Mouse (Mus musculus): ENCODE data around the gene Abce1. TPM values are rescaled to one million over a fixed set of nuclear protein-coding genes. Genes with fewer than 3 reads are reported as not detected.

Gene Abce1
- 150 and 160 TPM in 2 replicates for polyA plus RNA-seq (2014; fragmentation: Nextera tagmentation; extraction: Ambion mirVana)

DNA sequence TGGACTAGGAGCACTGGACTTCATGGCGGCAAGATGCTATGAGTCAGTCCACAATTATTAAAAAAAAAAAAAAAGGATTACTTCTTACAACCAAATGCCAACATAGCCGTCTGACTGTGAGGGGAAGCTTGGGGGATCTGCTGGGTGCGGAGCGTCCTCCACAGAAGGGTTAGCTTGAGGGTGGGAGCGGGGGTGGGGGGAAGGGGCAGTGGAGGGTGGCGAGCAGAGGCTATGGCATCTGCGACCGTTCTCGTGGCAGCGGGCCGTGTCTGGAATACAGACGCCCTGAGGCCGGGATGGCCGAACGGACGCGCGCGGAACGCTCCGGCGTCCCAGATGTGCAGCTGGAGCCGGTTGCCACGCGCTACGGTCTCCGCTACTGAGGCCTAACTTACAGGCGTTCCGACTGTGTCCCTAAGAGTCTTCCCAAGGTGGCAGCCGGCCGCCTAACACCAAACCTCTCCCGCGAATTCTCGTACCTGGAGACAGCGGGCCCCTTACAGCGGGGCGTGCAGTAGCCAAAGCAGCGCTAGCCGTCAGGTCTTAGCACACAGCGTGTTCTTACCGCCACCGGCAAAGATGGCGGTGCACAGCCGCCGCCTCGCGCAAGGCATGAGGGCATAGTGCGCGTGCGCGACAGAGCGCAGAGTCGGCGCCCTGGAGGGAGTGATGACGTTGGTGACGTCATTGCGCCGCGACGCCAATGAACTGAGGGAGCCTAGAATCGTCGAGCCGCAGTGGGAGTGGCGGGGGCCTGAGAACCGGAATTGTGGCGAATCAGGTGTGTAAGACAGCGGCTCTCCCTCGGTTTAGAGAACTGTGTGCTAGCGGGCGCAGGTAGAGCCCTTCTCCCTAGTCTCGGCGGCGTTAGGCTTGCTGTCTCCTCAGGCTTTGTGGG, at the start of gene Abce1, which contains the start of gene Anapc10:
Gene Abce1 (minus strand): TSS at position 677 of the 898 bp plus-strand sequence.
Gene Anapc10 (plus strand): TSS at position 757 of the 898 bp plus-strand sequence.
- Histone ChIP-seq H3K4me2 (ENCODE audit: low read depth, low read length) (peak within 1 kb of the TSS; percentile 43), H3K27ac (replicated peaks; ENCODE audit: low read depth, low read length) (peak within 1 kb of the TSS; percentile 76), H3K36me3 (replicated peaks; ENCODE audit: control insufficient read depth, insufficient read depth, low read depth, low read length) (0 out of 2 replicates have a peak, but pooled peaks cover 2% of the 10 kb centered on the region), H3K4me3 (ENCODE audit: low read depth, low read length) (peak within 1 kb of the TSS; percentile 96), H3K27me3 (ENCODE audit: control insufficient read depth, insufficient read depth, low read length) (no peaks in the 10 kb centered on the region), H3K9ac (replicated peaks; ENCODE audit: low read length) (peak within 1 kb of the TSS; percentile 90), H3K4me1 (ENCODE audit: control insufficient read depth, insufficient read depth, low read length) (no peaks in the 10 kb centered on the region), H3K9me3 (replicated peaks; ENCODE audit: control insufficient read depth, low read length) (no peaks in the 10 kb centered on the region)
- peak; percentile 96 for ATAC-seq (replicated peaks; ENCODE audit: insufficient number of reproducible peaks, low FRiP score, low TSS enrichment, low read depth)
- peak; percentile 100 for DNase-seq (ENCODE audit: low spot score)
- WGBS: under 1% methylated on average over 73 of the region's 73 CpGs

DNA sequence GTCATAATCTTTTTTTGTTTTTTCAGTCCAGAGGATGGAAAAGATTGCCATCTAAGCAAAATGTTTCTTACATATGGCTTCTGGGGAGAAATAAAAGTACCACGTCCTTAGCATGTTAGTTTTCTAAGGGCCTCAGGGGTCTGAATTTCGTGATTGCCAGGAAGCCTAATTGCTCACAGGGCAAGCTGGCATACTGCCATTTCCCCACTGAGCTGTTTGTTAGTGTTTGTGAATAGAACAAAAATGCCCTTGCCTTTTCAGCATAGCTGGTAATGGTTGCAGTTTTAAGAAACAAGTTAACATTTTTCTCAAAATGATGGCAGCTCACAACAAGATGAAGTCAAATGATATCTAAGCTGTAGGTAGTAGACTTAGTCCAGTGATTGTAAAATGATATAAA, 38.8 kb upstream of the Abce1 start:
- Histone ChIP-seq H3K4me3 (ENCODE audit: low read depth, low read length) (no peak overlapping the region), H3K4me2 (ENCODE audit: low read depth, low read length) (no peak overlapping the region), H3K27ac (replicated peaks; ENCODE audit: low read depth, low read length) (no peak overlapping the region), H3K9ac (replicated peaks; ENCODE audit: low read length) (no peak overlapping the region), H3K9me3 (replicated peaks; ENCODE audit: control insufficient read depth, low read length) (no peaks in the 10 kb centered on the region), H3K4me1 (ENCODE audit: control insufficient read depth, insufficient read depth, low read length) (no peaks in the 10 kb centered on the region), H3K27me3 (ENCODE audit: control insufficient read depth, insufficient read depth, low read length) (no peaks in the 10 kb centered on the region), H3K36me3 (replicated peaks; ENCODE audit: control insufficient read depth, insufficient read depth, low read depth, low read length) (no peaks in the 10 kb centered on the region)
- 37% methylated on average over 2 of the region's 2 CpGs for WGBS
- DNase-seq (ENCODE audit: low spot score) (peak; percentile 31), ATAC-seq (replicated peaks; ENCODE audit: insufficient number of reproducible peaks, low FRiP score, low TSS enrichment, low read depth) (no peak)

DNA sequence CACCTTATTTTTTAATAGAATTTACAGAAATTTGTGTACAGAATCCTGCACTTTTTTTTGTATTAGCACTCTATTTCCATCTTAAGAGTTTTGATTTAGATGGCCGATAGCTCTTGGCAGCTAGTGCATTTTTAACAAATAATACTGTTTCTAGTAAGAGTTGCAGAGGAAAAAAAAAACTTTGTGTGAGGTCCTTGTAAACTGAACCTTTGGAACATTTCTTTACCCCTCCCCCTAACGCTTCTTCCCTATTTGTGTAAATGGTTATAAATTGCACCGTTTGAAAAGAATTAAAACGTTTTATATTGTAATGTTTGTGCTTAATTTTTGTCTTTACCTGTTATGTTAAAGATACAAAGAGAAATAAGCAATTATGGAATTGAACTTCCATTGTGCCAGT, 37.1 kb upstream of the Abce1 start:
- Histone ChIP-seq H3K4me1 (ENCODE audit: control insufficient read depth, insufficient read depth, low read length) (no peaks in the 10 kb centered on the region), H3K27me3 (ENCODE audit: control insufficient read depth, insufficient read depth, low read length) (no peaks in the 10 kb centered on the region), H3K9ac (replicated peaks; ENCODE audit: low read length) (no peak overlapping the region), H3K27ac (replicated peaks; ENCODE audit: low read depth, low read length) (no peak overlapping the region), H3K9me3 (replicated peaks; ENCODE audit: control insufficient read depth, low read length) (no peaks in the 10 kb centered on the region), H3K4me2 (ENCODE audit: low read depth, low read length) (no peak overlapping the region), H3K36me3 (replicated peaks; ENCODE audit: control insufficient read depth, insufficient read depth, low read depth, low read length) (no peaks in the 10 kb centered on the region), H3K4me3 (ENCODE audit: low read depth, low read length) (no peak overlapping the region)
- 72% methylated on average over 4 of the region's 4 CpGs for WGBS
- DNase-seq (ENCODE audit: low spot score) (no peak), ATAC-seq (replicated peaks; ENCODE audit: insufficient number of reproducible peaks, low FRiP score, low TSS enrichment, low read depth) (no peak)

DNA sequence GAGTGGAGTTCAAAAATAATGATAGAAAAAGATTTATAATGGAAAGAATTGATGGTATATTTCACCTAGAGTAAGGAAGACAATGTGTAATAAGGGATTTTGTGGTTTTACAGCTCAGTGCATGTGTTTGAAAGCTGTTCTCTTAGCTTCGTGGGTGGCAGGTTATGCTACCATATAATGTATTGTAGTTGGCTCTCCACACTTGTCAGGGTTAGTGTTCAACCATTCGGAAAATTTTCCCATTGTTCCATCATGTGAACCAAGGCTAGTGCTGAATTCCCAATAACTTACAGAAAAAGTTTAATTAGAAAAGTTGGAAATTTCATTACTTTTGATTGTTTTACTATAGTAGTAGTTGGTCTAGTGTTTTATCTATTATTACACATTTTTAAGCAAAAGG, 36.6 kb upstream of the Abce1 start:
- Histone ChIP-seq H3K27me3 (ENCODE audit: control insufficient read depth, insufficient read depth, low read length) (no peaks in the 10 kb centered on the region), H3K4me3 (ENCODE audit: low read depth, low read length) (no peak overlapping the region), H3K4me2 (ENCODE audit: low read depth, low read length) (no peak overlapping the region), H3K9ac (replicated peaks; ENCODE audit: low read length) (no peak overlapping the region), H3K9me3 (replicated peaks; ENCODE audit: control insufficient read depth, low read length) (no peaks in the 10 kb centered on the region), H3K27ac (replicated peaks; ENCODE audit: low read depth, low read length) (no peak overlapping the region), H3K36me3 (replicated peaks; ENCODE audit: control insufficient read depth, insufficient read depth, low read depth, low read length) (no peaks in the 10 kb centered on the region), H3K4me1 (ENCODE audit: control insufficient read depth, insufficient read depth, low read length) (no peaks in the 10 kb centered on the region)
- WGBS: 78% methylated on average over 2 of the region's 2 CpGs
- no peak for ATAC-seq (replicated peaks; ENCODE audit: insufficient number of reproducible peaks, low FRiP score, low TSS enrichment, low read depth)
- no peak for DNase-seq (ENCODE audit: low spot score)

DNA sequence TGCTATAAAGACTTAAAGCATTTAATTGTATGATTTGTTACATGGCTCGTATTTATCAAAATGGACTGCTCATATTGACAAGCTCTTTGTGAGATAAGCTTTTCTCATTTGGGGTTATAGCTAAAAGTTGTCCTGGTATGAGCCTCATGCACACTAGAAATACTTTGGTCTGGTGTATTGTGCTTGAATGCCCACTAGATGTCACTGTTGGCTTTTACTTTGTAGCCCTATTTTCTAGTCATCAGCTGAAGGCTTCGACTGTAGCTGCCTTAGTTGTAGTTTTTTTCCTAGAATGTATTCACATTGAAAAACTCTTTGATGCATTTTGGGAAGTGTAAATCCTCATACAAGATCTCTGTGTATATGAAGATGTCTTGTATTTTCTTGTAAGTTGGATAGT, 22.8 kb upstream of the Abce1 start:
- H3K4me1 ChIP-seq (ENCODE audit: control insufficient read depth, insufficient read depth, low read length): no peaks in the 10 kb centered on the region
- H3K36me3 ChIP-seq (replicated peaks; ENCODE audit: control insufficient read depth, insufficient read depth, low read depth, low read length): no peaks in the 10 kb centered on the region
- H3K9me3 ChIP-seq (replicated peaks; ENCODE audit: control insufficient read depth, low read length): no peaks in the 10 kb centered on the region
- no peak overlapping the region for H3K4me3 ChIP-seq (ENCODE audit: low read depth, low read length)
- no peak overlapping the region for H3K4me2 ChIP-seq (ENCODE audit: low read depth, low read length)
- no peak overlapping the region for H3K27ac ChIP-seq (replicated peaks; ENCODE audit: low read depth, low read length)
- DNase-seq (ENCODE audit: low spot score) (peak; percentile 84), ATAC-seq (replicated peaks; ENCODE audit: insufficient number of reproducible peaks, low FRiP score, low TSS enrichment, low read depth) (no peak)
- H3K9ac ChIP-seq (replicated peaks; ENCODE audit: low read length): no peak overlapping the region
- H3K27me3 ChIP-seq (ENCODE audit: control insufficient read depth, insufficient read depth, low read length): no peaks in the 10 kb centered on the region
- 29% methylated on average over 2 of the region's 2 CpGs for WGBS

DNA sequence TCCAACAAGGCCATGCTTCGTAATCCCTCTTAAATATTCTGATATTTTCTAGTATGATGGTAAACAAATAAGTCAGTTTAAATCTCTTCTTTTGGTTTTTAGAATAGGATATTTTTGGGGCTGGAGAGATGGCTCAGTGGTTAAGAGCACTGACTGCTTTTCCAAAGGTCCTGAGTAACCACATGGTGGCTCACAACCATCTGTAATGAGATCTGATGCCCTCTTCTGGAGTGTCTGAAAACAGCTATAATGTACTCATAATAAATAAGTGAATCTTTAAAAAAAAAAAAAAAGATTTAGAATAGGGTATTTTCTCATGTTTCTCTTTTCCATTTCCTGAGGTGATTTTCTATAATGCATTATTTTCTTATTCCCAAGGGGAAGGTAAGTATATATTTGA, 16.4 kb upstream of the Abce1 start:
- 97% methylated on average over 1 of the region's 1 CpGs for WGBS
- Histone ChIP-seq H3K27ac (replicated peaks; ENCODE audit: low read depth, low read length) (no peak overlapping the region), H3K36me3 (replicated peaks; ENCODE audit: control insufficient read depth, insufficient read depth, low read depth, low read length) (no peaks in the 10 kb centered on the region)

DNA sequence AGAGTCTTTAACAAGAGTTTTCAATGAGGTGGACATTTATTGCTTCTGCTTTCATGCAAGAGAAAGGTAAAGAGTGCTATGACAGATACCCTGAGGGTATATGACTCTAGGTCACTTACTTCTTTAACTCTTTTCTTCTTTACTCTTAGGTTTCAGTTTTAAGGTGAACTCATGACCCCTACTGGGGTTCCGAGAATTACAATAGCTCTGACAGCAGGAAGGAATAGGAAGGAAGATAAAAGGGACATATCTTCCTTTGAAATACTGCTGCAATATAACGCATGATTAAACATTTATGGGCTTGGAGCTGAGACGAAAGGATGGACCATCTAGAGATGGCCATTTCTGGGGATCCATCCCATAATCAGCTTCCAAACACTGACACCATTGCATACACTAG, 13.0 kb upstream of the Abce1 start:
- whole genome bisulfite sequencing: 62% methylated on average over 3 of the region's 3 CpGs
- H3K27me3 ChIP-seq (ENCODE audit: control insufficient read depth, insufficient read depth, low read length): no peaks in the 10 kb centered on the region
- H3K27ac ChIP-seq (replicated peaks; ENCODE audit: low read depth, low read length): no peak overlapping the region
- ATAC-seq (replicated peaks; ENCODE audit: insufficient number of reproducible peaks, low FRiP score, low TSS enrichment, low read depth): no peak
- DNase-seq (ENCODE audit: low spot score): no peak
- H3K4me1 ChIP-seq (ENCODE audit: control insufficient read depth, insufficient read depth, low read length): no peaks in the 10 kb centered on the region
- no peaks in the 10 kb centered on the region for H3K36me3 ChIP-seq (replicated peaks; ENCODE audit: control insufficient read depth, insufficient read depth, low read depth, low read length)
- H3K4me3 ChIP-seq (ENCODE audit: low read depth, low read length): no peak overlapping the region
- no peaks in the 10 kb centered on the region for H3K9me3 ChIP-seq (replicated peaks; ENCODE audit: control insufficient read depth, low read length)
- H3K4me2 ChIP-seq (ENCODE audit: low read depth, low read length): no peak overlapping the region
- no peak overlapping the region for H3K9ac ChIP-seq (replicated peaks; ENCODE audit: low read length)

More for the DNA sequence above, 16.4 kb upstream of the Abce1 start:
- Histone ChIP-seq H3K27me3 (ENCODE audit: control insufficient read depth, insufficient read depth, low read length) (no peaks in the 10 kb centered on the region), H3K9ac (replicated peaks; ENCODE audit: low read length) (no peak overlapping the region), H3K9me3 (replicated peaks; ENCODE audit: control insufficient read depth, low read length) (no peaks in the 10 kb centered on the region), H3K4me3 (ENCODE audit: low read depth, low read length) (no peak overlapping the region), H3K4me2 (ENCODE audit: low read depth, low read length) (no peak overlapping the region), H3K4me1 (ENCODE audit: control insufficient read depth, insufficient read depth, low read length) (no peaks in the 10 kb centered on the region)
- ATAC-seq (replicated peaks; ENCODE audit: insufficient number of reproducible peaks, low FRiP score, low TSS enrichment, low read depth) (no peak), DNase-seq (ENCODE audit: low spot score) (no peak)

DNA sequence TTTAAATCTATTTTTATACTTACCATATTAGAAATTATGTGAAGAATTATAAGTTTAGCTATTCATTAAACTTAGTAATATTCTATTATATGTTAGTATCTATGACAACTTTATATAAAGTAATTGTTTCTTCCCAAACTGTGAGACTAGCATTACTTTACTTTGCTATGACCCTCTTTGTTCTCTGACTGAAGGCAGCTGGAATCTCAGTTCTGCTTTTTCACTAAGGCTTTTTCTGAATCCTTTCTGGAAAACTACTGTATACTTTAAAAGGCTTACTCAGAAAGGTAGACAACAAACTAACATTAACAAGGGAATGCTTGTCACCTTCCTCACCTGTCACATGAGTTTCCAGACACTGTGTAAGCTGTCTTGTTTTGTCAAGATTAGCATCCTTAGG, 11.8 kb upstream of the Abce1 start:
- H3K9ac ChIP-seq (replicated peaks; ENCODE audit: low read length): no peak overlapping the region
- DNase-seq (ENCODE audit: low spot score) (no peak), ATAC-seq (replicated peaks; ENCODE audit: insufficient number of reproducible peaks, low FRiP score, low TSS enrichment, low read depth) (no peak)
- H3K27me3 ChIP-seq (ENCODE audit: control insufficient read depth, insufficient read depth, low read length): no peaks in the 10 kb centered on the region
- H3K36me3 ChIP-seq (replicated peaks; ENCODE audit: control insufficient read depth, insufficient read depth, low read depth, low read length): no peaks in the 10 kb centered on the region
- H3K4me1 ChIP-seq (ENCODE audit: control insufficient read depth, insufficient read depth, low read length): no peaks in the 10 kb centered on the region
- H3K27ac ChIP-seq (replicated peaks; ENCODE audit: low read depth, low read length): no peak overlapping the region
- no peaks in the 10 kb centered on the region for H3K9me3 ChIP-seq (replicated peaks; ENCODE audit: control insufficient read depth, low read length)
- H3K4me2 ChIP-seq (ENCODE audit: low read depth, low read length): no peak overlapping the region
- H3K4me3 ChIP-seq (ENCODE audit: low read depth, low read length): no peak overlapping the region

Data from embryonic facial prominence, embryonic 11.5 days (tissue).